Mouse (Mus musculus) ES-Bruce4 (cell line): Measurements from ENCODE around the gene Ttc21a.

Experiments used
- EP300 ChIP-seq: IDR thresholded peaks from 2 replicates; pipeline ENCODE4 v1.6.1; 2011; ENCODE audit warnings: low read depth, low read length; ENCODE audit not compliant: insufficient read depth
- POLR2A ChIP-seq: IDR thresholded peaks from one replicate; pipeline ENCODE4 v1.8.1; 2011; ENCODE audit warnings: low read length; ENCODE audit not compliant: insufficient read depth

DNA sequence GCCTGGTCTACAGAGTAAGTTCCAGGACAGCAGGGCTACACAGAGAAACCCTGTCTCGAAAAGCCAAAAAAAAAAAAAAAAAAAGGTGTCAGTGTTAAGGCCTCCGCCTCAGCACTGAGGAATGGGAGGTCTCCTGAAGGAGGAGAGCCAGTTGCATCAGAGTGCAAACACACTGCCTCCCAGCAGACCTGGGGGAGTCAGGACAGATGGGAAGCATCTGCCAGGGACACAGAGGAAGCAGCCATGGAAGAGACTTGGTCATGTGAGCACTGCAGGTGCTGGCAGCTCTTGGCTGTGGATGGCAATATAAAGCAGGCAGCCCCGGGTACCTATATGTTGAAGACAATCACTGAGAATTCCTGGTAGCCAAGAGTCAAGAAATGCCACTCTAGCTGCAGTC lies 27.5 kb upstream of the Ttc21a start:
- TF ChIP-seq EP300, result no peak
- TF ChIP-seq POLR2A, result no peak
